Mouse (Mus musculus) megakaryocyte progenitor cell, adult 5-6 weeks (primary cell): ENCODE measurements at regions not wholly inside any gene's neighbourhood (a gene's known extent, or its start where the extent isn't known, plus 50 kb on each side); places are given as distances from the start of the nearest gene placed in this dataset.

Experiments
- ATAC-seq: replicated peaks from 2 replicates; pipeline ENCODE4 v1.8.0; 2016; ENCODE audit warnings: mild to moderate bottlenecking, moderate TSS enrichment, inconsistent platforms; ENCODE audit not compliant: poor library complexity

DNA sequence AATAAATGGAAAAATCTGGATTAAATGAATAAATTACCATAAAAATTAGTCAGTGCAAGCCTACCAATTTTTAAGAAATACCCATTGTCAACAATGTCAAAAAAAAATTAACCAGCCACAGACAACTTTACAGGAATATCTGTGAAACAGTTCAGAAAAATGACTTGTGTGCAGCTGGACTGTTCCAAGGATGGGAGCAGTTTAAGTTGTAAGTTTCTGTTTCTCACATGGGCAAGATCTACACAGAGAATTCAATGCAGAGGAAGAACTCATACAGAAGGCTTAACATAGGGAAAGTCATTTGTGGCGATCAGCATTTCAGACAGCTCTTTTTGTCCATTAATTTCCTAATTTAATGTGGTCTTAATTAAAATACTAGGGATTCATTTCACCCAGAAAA lies 71.9 kb upstream of the Tdrd3 start:
- ATAC-seq, result no peak

DNA sequence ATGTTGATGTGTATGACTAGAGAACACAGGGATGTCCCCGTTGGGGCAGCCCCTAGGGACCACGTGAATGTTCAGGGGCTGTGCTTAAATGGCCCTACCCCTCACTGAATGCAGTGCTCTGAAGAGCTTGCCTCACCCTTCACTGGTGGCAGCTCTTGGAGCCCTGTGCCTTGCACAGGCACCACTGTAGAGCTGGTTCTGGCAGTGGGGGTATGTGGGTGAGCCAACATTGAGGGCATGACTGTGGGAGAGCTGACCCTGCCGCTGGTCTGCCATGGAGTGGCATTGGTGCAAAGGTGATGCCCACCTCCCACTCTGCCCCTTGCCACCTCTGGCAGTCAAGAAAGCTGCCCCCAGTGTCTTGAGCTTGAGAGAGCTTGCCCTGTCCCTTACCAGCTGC lies 69.6 kb upstream of the Tdrd3 start:
- no peak for ATAC-seq

GRCm38 (mm10) chr14:87348825-87349224 lies 67.6 kb upstream of the Tdrd3 start:
- ATAC-seq, result no peak

GRCm38 (mm10) chr14:87365793-87366192 lies 50.6 kb upstream of the Tdrd3 start:
- no peak for ATAC-seq
